Mouse (Mus musculus) spleen, postnatal 4 days (tissue): ENCODE data around the gene Ift88.

Experiments
- DNase-seq, 2 experiments: peaks; one replicate each; pipeline ENCODE4 v3.0.0; 2022; ENCODE audit warnings: low spot score in 2 of 2

Ift88 gene

GRCm38 (mm10) chr14:57532577-57532976 lies 108.7 kb downstream of the Ift88 start:
- no peak for DNase-seq

- peak; percentile 31 to 75 for DNase-seq
Measured at GRCm38 (mm10) chr14:57533214-57533613, 109.4 kb downstream of the Ift88 start.

GRCm38 (mm10) chr14:57533841-57534240 lies 110.0 kb downstream of the Ift88 start:
- DNase-seq, result no peak

- DNase-seq, result no peak
Measured at GRCm38 (mm10) chr14:57534346-57534745, 110.5 kb downstream of the Ift88 start.

DNA sequence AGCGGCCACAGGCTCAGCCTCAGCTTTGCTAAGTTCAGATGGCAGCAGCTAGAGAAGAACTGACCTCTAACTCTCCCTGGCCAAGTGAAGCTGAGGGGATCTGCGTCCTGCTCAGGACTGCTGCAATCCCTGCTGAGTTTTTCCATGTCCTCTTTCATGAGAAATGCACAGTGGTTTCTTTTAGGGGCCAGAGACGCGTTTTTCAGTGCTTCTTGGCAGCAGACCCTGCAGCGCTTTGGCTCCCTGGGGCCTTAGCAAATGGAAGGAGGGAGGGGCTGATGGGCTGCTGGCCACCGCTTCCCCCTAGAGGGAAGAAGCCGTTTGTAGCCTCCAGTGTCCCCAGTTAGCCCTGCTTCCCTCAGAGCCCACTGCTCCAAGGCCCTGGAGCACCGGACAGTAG lies 111.1 kb downstream of the Ift88 start:
- no peak for DNase-seq

DNA sequence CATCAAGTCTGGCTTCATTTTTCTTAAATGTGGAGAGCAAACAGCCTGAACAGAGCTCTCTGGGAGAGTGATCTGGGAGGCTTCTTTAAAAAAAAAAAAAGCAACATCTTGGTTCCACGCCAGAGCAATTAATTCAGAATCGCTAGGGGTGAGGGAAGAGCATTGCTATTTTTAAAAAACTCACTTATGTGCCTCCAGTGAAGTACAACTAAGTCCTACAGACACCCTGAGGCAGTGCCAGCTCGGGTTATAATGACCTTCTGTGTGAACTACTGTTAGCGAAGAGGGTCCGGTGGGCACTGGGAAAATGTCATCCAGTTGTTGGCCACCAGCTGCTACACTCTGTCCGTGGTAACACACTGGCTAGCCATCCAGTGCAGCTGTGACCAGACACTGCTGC lies 111.8 kb downstream of the Ift88 start:
- no peak for DNase-seq

DNA sequence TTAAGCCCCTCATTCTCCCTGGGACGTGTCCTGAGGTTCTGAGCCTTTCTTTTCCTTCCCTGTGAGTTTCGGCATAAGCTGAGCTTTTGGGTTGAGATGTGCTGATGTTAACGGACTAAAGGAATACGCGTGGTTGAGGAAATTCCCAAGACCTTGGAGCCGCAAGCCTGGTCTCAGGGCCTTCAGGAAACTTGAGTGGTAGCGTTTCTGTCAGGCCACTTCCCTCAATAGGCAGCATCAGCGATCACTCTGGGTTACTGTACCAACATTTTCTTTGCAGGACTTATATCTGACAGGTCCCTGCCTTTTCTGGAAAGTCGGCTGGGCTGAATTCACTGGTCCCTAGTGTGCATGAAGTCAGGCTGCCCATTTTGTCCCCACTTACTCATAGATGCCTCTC lies 113.0 kb downstream of the Ift88 start:
- DNase-seq, result no peak

DNA sequence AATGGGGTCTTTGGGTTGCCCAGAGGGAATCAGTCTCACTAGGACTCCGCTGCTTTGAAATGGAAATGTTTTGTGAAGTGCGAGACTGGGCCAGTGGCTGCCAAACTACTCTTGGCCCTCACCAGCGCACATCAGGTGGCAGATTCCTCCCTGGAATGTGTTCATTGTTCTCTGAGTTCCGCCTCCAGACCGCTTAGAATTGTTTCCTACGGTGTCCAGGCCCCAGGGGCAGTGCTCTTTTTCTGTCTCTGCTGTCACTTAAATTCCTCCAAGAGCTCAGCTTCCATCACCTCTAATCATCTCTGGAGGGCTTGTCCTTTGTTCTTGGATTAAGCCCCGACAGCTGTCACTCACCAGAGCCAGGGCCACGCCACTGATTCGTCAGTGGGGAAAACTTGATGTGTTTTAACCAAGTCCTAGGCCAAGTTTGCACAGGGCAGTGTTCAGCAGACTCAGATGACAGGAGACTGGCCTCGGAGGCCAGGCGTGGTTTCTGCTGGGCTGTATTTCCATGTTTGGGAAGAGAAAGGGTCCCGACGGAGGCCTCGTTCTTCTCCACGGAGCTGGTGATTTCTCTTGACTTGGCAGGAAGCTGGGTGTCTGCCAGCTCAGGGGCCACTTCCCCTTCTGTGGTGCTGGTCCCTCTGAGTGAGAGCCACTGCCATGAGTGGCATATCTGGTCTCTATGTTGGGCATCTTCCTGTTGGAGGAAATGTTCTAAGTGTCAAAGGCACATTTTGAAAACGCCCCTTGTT lies 113.6 kb downstream of the Ift88 start:
- DNase-seq, result peak in 1 of 2 experiments; percentile 27

DNA sequence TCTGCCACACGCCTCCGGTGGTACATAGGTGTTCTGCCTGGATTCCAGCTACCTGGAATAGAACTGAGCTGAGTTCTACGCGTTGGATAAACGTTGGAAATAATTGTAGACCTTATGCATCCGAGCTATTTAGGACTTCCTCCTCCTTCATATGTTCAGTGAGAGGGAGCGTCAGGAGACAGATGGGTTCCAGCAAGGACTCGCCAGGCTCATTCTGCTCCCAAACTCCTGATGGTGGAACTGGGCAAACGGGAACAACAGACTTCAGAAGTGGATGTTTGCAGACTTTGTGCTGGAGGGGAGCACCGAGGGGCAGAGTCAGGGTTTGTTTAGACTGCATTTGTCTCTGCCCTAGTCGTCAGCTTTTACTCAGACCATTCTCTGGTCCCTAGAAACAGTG lies 116.8 kb downstream of the Ift88 start:
- DNase-seq, result no peak

DNA sequence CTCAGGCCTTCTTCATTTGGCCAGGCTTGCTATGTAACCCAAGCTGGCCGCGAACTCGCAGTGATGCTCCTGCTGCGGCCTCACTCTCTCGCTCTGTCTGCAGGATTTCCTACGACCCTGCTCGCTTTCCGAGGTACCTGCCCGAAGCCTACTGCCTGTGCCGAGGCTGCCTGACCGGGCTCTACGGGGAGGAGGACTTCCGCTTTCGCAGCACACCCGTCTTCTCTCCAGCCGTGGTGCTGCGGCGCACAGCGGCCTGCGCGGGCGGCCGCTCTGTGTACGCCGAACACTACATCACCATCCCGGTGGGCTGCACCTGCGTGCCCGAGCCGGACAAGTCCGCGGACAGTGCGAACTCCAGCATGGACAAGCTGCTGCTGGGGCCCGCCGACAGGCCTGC lies 118.4 kb downstream of the Ift88 start:
- DNase-seq, result peak in 1 of 2 experiments; percentile 22

- DNase-seq, result no peak
Measured at GRCm38 (mm10) chr14:57543420-57544039, 119.7 kb downstream of the Ift88 start.

DNA sequence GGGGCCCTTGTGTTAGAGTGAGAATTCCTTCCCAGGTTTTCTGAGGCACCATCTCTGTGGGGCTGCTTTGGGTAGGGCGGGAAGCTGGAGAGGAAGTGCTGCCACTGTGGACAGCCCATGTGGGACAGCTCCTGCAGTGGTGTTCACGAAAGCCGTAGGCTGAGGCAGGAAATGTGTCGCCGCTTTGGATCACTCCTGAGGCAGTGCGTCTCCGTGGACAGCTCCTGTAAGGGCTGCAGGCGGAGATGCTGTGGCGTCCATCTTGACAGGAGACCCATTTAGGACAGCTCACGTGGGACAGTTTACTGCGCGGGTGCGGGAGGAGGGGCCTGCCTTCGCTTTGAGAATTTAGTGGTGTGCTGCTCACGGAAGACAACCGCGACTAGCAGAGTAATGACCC lies 121.7 kb downstream of the Ift88 start:
- DNase-seq, result no peak

- DNase-seq, result no peak
Measured at GRCm38 (mm10) chr14:57546131-57546530, 122.3 kb downstream of the Ift88 start.

GRCm38 (mm10) chr14:57546557-57547021 lies 122.7 kb downstream of the Ift88 start:
- DNase-seq, result no peak

- no peak for DNase-seq
Measured at GRCm38 (mm10) chr14:57547062-57547461, 123.2 kb downstream of the Ift88 start.

- DNase-seq, result no peak
Measured at GRCm38 (mm10) chr14:57552945-57553344, 129.1 kb downstream of the Ift88 start.

DNA sequence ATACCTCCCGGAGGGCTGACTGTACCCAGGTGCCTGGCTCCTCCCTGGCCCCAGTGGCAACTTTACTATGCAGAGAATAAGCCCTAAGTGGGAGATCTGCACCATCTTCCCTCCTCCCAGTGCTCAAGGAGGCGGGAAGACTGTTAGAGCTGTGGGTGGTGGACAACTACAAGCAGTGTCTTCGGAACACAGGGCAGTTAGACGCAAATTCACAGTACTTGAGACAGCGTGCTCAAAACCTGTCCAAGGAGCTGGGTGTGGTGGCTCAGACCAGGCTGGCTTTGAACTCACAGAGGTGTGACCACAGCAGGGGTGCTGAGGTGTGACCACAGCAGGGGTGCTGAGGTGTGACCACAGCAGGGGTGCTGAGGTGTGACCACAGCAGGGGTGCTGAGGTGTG lies 130.6 kb downstream of the Ift88 start:
- no peak for DNase-seq

DNA sequence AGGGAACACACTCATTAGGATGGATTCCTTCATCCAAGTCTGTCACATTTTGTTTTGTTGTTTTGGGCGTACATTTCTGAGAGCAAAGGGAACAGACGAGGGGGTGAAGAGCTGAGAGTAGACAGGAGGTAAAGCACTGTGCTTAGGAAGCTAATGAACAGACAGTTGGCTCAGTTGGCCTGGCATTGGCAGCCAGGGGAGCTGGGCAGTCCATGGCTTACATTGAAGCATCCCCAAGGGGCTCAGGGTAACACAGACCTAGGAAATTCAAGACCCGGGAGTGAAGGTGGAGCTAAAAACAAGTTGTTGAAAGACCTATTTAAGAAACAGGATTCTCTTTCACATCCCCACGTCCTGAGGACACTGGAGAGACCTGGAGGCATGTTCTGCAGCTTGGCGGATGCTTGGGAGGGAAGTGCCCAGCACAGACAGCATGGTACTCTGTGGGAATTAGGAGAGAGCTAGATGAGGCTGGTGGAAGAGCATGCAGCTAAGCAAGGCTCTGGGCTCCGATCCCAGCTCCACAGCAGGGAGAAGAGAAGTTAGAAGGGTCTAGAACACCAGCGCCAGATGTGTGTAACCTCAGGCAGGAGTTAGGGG lies 131.7 kb downstream of the Ift88 start:
- no peak for DNase-seq

DNA sequence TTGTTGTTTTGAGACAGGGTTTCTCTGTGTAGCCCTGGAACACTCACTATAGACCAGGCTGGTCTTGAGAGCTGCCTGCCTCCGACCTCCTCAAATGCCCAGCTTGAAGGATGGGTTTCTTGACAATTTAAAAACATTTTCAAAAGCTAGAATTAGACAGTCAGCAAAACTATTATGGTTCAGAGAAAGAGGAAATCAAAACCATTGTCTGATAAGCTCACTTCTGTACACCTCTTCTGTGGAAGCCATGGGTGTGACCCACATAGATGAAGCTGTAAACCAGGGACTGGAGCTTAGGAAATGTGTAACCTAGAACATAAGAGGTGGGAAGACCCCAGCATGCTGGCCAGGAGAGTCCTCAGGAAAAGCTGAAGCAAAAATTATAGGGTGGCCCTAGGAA lies 133.1 kb downstream of the Ift88 start:
- DNase-seq, result no peak

DNA sequence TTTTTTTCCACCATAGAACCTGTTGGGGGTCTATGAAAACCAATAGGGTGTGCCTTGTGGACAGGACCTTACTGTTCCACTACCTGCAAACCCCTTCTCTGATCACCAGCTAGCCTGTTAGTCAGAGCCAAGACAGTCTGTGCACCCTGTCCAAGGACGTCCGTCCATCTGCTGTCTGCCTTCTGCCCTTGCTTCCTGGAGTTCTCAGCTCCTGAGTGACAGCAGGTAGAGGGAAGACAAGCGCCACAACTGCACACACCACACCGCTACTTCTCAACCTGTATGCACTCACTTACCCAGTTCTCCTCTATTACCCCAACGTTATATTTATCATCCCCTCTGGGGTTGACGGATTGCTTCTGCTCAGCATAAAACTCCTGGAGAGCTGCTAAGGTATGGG lies 141.8 kb downstream of the Ift88 start:
- DNase-seq, result no peak
